Mouse (Mus musculus): ENCODE data around the gene Cap2.

DNA sequence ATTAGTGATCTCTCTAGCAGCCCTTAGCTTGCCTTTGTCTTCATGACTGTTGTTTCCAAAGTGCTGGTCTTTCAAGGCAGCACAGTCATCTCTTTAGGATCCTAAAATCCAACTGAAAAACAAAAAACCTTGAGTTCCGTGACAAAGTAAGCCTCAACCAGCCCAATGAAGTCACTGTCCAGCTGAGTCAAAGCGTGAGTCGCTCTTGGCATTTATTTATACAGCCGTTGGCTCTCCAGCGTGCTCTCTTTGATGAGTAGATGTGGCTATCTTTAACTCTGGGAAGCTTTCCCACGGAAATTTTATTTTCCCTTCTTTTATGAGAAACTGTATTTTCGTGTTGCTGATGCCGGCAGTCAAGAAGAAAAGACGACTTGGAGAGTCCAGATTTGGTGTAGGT, 125.0 kb downstream of the Cap2 start:
- no peak for TF ChIP-seq CTCF (IDR thresholded peaks at IDR 0.05; ENCODE audit: control insufficient read depth, insufficient read depth, insufficient replicate concordance, low read depth, low read length)
- no peak for TF ChIP-seq POLR2A (IDR thresholded peaks at IDR 0.05; ENCODE audit: control insufficient read depth, low read depth, low read length)

All from testis, adult 2 months (tissue).